Mouse (Mus musculus) spleen, postnatal 0 days (tissue): ENCODE data around the gene Hpd. TPM values are rescaled to one million over a fixed set of nuclear protein-coding genes. Genes with fewer than 3 reads are reported as not detected.

Source experiments
- polyA plus RNA-seq: library from polyadenylated mRNA; unstranded; fragments of >200 nt; fragmentation: Nextera tagmentation; extraction: Ambion mirVana; gene quantifications from 2 replicates; pipeline ENCODE4 v1.2.1, GENCODE M21; 2015

The Hpd gene
- polyA plus RNA-seq = 0.42 and 0.76 TPM in 2 replicates

GRCm38 (mm10) chr5:123182651-123183050 lies at the start of gene Hpd:
TSS of gene Hpd (minus strand) at chr5:123182727.

GRCm38 (mm10) chr5:123169284-123169683 lies 13.2 kb downstream of the Hpd start, which contains the start of gene Psmd9:
TSS of gene Psmd9 (plus strand) at chr5:123169413.

GRCm38 (mm10) chr5:123142161-123143157 lies 40.1 kb downstream of the Hpd start, which contains the start of gene Setd1b:
TSS of gene Setd1b (plus strand) at chr5:123142193.

GRCm38 (mm10) chr5:123132308-123133071 lies 50.0 kb downstream of the Hpd start, which contains the start of gene Rhof:
TSS of gene Rhof (minus strand) at chr5:123132692.

Other genes starting within 250 kb of the Hpd start
- gene Kdm2b, start 192.9 kb downstream of the Hpd start, polyA plus RNA-seq = 20.1 and 22.7 TPM in 2 replicates
- 18.6 and 26.4 TPM in 2 replicates for gene Orai1, start 167.7 kb downstream of the Hpd start, polyA plus RNA-seq
- gene Morn3, start 135.7 kb downstream of the Hpd start, polyA plus RNA-seq = 1.8 and 1.9 TPM in 2 replicates
- 27.5 and 36.0 TPM in 2 replicates for gene Tmem120b, start 114.3 kb downstream of the Hpd start, polyA plus RNA-seq
- gene Rhof, start 50.0 kb downstream of the Hpd start, polyA plus RNA-seq = 3.5 and 4.3 TPM in 2 replicates
- 8.2 and 8.9 TPM in 2 replicates for gene Setd1b, start 40.5 kb downstream of the Hpd start, polyA plus RNA-seq
- gene Psmd9, start 13.3 kb downstream of the Hpd start, polyA plus RNA-seq = 130 and 142 TPM in 2 replicates
- 0.18 and 0.38 TPM in 2 replicates for gene Wdr66, start 69.4 kb upstream of the Hpd start, polyA plus RNA-seq
- gene Bcl7a, start 161.1 kb upstream of the Hpd start, polyA plus RNA-seq = 9.9 and 11.7 TPM in 2 replicates
- 7.2 and 8.4 TPM in 2 replicates for gene Mlxip, start 212.1 kb upstream of the Hpd start, polyA plus RNA-seq